Mouse (Mus musculus): ENCODE measurements at regions not wholly inside any gene's neighbourhood (a gene's known extent, or its start where the extent isn't known, plus 50 kb on each side); places are given as distances from the start of the nearest gene placed in this dataset.

DNA sequence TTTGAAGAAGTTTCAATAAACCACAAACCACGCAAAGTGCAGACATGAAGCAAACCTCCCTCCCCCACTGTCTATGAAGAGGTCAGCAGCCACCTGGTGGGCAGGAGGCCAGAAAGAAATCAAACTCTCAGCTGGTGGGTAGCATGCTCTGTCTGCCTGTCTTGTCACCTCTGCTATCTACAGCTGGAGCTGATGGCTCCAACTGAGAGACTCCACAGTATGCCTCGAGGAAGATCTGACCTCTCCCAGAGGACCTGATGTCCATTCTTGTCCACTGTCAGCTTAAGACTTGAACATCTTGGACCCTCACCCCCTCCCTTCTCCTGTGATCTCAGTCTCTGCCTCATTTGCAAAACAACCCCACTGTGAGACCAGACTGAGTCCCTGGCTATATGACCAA lies 585.0 kb upstream of the Cdh11 start:
- TF ChIP-seq CTCF (IDR thresholded peaks at IDR 0.05; ENCODE audit: borderline replicate concordance, insufficient read depth, low read length) (no peak), POLR2A (IDR thresholded peaks at IDR 0.05; ENCODE audit: low read depth, low read length) (no peak)
